Mouse (Mus musculus) gastrocnemius, postnatal 14 days (tissue): ENCODE measurements around the gene Dpy19l3. TPM values are rescaled to one million over a fixed set of nuclear protein-coding genes. Genes with fewer than 3 reads are reported as not detected.

Experiments used
- DNase-seq: peaks from one replicate; pipeline ENCODE4 v3.0.0; 2021; ENCODE audit warnings: mixed read lengths
- intact Hi-C: fragments of 180-260 bp; cut with DNase I; formaldehyde crosslinking; loops from one replicate; pipeline ENCODE4 v1.15.1; 2025; ENCODE audit warnings: low total_unique reads
- long read RNA-seq, 2 experiments: library from polyadenylated mRNA; stranded (forward); transcript quantifications; one replicate each; pipeline ENCODE4 v2.0.0; 2021
- total RNA-seq, 2 experiments: library from RNA; stranded (reverse); gene quantifications; 2 replicates each; pipeline ENCODE4 v1.2.3; 2021

Dpy19l3 gene
- total RNA-seq = 1 to 10 TPM; 7.1 to 9.0 TPM
- long read RNA-seq, experiment 1, partial matches to known transcripts = 0 of 1 reads
- long read RNA-seq, experiment 1, other reads (novel, unspliced or antisense) = 1 of 1 reads
- long read RNA-seq, experiment 2, partial matches to known transcripts = 1 of 2 reads
- long read RNA-seq, experiment 2, other reads (novel, unspliced or antisense) = 1 of 2 reads

DNA sequence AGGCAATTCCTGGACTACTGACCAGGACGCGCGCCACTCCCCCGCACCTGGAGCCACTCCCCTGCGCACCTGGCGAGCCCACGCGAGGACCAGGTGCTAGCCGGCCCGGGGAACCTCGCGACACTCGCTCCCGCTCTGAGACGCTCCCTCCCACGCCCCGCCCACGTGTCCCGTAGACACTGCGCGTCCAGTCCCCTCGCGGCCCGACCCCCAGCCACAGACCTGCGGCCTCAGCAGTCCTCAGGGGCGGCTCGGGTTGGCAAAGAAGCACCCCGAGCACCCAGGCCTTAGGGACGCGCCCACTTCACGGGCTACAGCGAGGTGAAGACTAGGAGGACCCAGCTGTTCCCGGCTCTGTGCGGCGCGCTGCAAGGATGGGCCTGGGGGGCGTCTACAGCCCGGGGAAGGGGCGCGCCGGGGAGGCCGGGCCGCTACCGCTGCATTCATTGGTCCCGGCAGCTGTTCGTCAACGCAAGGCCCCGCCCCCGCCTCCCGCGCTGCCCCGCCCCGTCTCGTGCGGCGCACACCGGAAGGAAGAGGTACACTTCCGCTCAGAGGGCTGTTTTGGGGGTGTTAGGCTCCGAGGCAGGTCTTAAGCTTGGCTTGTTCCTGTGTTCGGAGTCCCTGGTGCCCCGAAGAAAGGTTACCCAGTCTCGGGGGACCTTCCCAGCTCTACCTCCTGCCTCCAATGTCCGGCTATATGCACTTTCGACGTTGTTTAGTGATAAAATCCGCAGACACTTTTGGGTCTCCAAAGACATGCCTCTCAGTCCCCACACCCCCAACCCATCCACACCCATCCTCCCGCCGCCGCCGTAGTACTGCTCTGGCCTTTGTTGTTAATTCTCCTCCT is at the start of gene Dpy19l3:
Dpy19l3 (minus strand) TSS at position 422 of the 853 bp plus-strand sequence.
- DNase-seq = peak; percentile 85
- intact Hi-C loops = no loop called here

DNA sequence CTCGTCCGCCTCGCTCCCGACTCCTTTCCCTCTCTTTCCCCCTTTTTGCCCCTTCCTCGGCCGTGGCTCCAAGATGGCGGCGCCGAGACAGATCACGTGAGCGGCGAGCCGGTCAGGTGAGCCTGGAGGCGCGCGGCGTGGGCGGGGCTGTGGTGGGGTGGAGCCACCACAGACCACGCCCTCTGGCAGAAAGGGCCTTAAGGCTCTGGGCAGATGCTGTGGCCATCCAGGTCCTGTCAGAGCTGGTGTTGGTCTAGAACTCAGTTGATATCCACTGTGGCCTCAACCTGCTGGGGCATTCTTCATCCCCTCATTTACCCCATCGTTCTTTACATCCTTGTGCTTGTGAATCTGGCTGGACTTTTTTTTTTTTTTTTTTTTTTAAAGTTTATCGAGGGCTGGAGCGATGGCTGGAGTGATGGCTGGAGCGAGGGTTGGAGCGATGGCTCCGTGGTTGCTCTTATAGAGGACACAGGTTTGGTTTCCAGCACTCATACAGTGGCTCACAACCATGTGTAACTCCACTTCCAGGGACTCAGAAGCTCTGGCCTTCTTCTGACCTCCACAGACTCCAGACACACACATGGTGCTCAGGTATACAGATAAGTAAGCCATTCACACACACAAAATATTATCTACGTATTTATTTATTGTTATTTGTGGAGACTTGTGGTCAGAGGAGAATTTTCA is 48.8 kb upstream of the Dpy19l3 start, which contains the start of gene Zfp507:
Zfp507 (minus strand) TSS at position 98 of the 690 bp plus-strand sequence.
- intact Hi-C loops = no loop called here
- DNase-seq = peak; percentile 90

DNA sequence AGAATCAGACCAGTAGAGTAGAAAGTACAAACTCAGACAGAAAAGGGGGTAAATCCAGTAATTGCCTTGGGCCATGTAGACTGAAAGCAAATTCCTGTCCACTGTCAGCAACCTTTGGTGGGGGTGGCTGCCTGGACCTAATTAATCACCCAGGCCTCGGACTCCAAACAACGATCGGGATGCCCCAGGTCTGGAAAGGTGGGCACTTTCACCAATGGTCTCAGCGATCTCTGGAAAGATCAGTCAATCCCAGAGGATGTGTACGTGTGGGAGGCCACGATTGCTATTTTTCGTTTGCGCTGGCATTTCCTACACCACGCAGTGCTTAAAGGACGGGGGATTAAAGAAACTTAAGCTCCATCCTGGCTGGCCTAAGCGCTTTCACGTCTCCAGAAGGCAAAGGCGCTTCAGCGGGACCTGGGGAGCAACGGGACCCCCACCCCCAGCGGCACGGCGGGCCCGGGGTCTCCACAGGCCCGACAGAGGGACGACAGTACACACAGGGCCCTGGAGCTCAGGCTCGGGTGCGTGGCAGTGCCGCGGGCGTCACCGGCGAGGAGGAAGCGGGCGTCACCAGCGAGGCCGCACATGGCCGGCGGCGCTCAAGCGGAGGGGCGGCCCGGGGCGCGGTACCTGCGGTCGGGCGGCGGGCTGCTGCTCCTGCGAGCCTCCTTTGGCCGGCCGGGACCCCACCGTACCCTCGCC is 48.1 kb upstream of the Dpy19l3 start:
- intact Hi-C loops = no loop called here
- no peak for DNase-seq

DNA sequence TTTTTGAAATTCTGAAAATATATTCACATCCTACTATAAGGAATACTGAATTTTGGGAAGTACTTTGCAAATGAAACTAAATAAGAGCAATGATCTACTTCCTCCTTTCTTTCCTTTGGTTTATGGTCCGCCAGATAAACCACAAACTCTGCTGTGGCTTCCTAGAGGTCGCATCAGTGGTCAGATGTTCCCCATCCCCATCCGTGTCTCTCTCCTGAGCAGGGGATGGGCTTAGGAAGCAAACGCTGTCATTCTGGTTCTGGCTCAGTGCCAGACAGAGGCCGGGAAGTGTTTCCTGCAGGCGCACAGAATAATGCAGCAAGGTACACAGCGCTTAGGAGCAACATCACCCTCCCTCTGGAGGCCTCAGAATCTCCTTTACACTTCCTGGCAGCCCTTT is 41.9 kb upstream of the Dpy19l3 start:
- intact Hi-C loops = no loop called here
- DNase-seq = no peak

GRCm38 (mm10) chr7:35794145-35794664 is 40.0 kb upstream of the Dpy19l3 start:
- DNase-seq = no peak
- intact Hi-C loops = no loop called here

DNA sequence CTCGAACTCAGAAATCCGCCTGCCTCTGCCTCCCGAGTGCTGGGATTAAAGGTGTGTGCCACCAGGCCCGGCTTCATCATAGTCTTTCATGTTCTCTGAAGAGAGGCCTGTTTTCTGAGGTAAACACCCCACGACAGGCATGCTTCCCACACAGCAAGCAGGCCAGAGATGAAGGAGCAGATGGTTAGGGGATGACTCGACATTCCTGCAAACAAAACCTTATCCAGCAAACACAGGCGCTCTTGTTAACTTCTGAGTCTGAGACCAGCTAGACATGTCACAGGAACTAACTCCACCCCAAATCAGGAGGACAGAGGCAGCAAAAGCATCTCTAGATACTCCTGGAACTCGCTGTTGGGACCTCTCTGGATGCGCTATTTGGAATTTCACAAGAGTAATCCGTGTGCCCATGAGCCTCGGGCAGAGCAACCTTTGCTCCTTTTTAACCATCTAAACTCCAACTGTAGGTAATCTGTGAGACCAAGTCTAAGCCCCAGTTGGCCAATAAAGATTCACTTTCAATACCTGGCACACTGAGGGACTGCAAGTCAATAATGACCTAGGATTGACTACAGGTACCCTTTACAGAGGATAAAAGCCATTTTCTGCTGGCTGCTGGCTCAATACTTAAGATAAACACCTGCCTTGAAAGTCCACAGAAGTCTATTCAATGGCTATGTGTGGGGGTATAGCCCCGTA is 38.0 kb upstream of the Dpy19l3 start:
- intact Hi-C loops = no loop called here
- DNase-seq = no peak

DNA sequence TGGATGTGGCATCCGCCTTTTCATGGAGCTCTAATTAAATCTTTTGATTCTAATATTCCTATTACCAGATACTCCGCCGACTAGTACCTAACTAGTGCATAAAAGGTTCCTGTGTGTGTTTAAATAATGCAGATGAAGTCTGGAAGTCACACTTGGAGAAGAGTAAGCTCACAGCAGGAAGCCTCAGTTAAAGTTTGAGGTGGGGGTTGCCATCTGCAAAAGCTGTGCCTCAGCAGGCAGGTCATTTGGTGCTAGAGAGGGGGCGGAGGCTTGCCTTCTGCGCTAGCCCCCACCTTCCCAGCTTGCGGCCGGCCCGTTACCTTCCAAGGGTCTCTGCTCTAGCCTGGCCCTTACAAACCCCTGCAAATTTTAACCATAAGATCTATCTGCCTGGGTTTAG is 36.7 kb upstream of the Dpy19l3 start:
- DNase-seq = no peak
- intact Hi-C loops = no loop called here

- intact Hi-C loops = no loop called here
- peak; percentile 11 for DNase-seq
These were observed 35.9 kb upstream of the Dpy19l3 start for GRCm38 (mm10) chr7:35790201-35790600.

DNA sequence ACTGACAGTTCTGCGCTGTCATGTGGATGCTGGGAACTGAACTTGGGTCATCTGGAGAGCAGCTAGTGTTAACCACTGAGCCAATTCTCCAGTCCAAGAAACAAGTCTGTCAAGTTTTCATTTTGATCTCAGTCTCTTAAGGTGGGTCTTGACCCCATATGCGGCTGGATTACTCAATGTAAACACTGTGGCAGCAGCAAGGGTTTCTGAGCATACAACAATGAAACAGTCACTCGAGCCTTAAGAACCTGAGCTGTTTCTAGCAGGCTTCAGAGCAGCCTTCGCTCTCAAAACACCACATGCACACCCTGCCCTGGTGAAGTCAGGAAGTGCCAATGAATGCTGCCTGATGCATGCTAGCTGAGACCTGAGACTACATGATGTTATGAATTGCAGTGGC is 31.3 kb upstream of the Dpy19l3 start:
- no peak for DNase-seq
- intact Hi-C loops = no loop called here

DNA sequence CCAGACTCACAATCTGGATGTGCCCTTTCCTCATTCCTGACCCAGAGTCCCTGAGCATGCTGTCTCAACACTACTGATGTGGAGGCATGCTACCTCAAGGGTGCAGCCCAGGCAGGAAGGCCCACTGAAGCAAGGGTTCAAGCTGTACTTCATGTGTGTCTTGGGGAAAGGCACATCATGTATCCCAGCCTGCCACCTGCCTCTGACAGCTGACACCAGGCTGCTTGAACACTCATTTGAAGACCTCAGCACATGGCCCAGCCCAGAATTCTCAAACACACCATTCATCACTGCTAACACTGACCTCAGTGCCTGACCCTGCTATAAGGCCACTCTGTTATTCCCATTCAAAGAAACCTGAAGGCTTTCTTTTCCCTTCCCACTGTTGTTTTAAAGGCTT is 28.0 kb upstream of the Dpy19l3 start:
- DNase-seq = no peak
- intact Hi-C loops = no loop called here

DNA sequence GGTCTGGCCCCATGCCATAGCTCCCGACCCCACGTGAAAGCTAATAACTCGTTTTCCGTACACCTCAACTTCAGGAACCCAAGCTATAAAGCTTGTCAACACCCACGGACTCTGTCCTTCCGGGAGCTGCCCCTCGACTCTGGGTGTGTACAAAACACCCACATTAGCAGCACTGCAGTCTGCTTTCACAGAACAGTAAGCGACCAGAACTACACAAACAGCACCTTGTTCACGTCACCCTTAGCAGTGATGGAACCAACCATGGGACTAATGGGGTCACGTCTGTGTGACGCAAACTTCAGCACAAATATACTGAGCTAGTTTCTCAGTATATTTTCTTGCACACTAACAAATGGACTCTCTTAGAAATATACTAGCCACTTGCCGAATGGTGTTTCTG is 19.9 kb upstream of the Dpy19l3 start:
- intact Hi-C loops = no loop called here
- no peak for DNase-seq

- intact Hi-C loops = no loop called here
- no peak for DNase-seq
These were observed 18.1 kb upstream of the Dpy19l3 start for GRCm38 (mm10) chr7:35772347-35772746.

DNA sequence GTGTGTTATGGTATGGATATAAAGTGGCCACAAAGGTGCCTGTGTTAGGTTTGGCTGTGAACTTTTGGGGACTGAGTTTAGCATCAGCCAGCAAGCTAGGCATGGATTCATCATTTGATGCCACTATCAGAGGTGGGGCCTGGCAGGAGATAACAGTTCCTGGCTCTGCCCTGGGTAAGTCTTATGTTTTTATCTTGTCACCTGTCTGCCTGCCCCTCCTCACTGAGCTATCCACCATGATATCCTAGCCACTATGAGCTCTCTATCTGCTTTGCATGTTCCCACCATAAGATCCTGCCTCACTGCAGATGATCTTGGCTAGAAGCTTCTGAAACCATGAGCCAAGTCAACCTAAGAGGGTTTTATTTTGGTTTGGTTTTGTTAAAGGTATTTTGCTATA is 16.9 kb upstream of the Dpy19l3 start:
- DNase-seq = no peak
- intact Hi-C loops = no loop called here

DNA sequence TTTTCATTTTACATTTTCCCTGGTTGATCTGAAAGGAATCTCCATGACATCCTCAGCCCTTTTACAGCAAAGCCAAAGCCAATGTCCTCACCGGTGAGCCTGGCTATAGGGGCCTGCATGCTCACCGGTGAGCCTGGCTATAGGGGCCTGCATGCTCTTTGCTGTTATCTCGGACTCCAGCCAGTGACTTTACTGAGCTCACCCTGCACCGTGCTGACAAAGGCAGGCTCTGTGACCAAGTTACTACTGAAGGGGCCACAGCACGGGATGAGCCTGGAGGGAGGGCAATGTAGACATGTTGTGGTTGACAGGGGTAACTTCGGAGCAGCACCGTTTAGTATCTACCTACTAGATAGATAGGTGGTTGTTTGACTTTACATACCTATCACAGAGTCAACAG is 15.9 kb upstream of the Dpy19l3 start:
- no peak for DNase-seq
- intact Hi-C loops = no loop called here

GRCm38 (mm10) chr7:35764461-35764860 is 10.2 kb upstream of the Dpy19l3 start:
- DNase-seq = no peak
- intact Hi-C loops = no loop called here

DNA sequence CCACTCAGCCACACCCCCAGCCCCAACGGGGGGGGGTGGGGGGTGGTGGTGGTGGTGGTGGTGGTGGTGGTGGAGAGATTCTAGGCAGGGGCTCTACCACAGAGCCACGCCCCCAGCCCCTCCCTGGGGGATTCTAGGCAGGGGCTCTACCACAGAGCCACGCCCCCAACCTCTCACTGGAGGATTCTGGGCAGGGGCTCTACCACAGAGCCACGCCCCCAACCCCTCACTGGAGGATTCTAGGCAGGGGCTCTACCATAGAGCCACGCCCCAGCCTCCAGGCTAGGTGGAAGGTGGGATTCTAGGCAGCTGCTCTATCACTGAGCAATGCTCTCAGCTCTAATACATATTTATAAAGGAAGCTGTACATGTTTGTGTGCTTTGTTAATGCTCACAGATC is 7.5 kb upstream of the Dpy19l3 start:
- intact Hi-C loops = no loop called here
- no peak for DNase-seq

- intact Hi-C loops = no loop called here
- DNase-seq = no peak
These were observed 5.3 kb upstream of the Dpy19l3 start for GRCm38 (mm10) chr7:35759602-35760001.

DNA sequence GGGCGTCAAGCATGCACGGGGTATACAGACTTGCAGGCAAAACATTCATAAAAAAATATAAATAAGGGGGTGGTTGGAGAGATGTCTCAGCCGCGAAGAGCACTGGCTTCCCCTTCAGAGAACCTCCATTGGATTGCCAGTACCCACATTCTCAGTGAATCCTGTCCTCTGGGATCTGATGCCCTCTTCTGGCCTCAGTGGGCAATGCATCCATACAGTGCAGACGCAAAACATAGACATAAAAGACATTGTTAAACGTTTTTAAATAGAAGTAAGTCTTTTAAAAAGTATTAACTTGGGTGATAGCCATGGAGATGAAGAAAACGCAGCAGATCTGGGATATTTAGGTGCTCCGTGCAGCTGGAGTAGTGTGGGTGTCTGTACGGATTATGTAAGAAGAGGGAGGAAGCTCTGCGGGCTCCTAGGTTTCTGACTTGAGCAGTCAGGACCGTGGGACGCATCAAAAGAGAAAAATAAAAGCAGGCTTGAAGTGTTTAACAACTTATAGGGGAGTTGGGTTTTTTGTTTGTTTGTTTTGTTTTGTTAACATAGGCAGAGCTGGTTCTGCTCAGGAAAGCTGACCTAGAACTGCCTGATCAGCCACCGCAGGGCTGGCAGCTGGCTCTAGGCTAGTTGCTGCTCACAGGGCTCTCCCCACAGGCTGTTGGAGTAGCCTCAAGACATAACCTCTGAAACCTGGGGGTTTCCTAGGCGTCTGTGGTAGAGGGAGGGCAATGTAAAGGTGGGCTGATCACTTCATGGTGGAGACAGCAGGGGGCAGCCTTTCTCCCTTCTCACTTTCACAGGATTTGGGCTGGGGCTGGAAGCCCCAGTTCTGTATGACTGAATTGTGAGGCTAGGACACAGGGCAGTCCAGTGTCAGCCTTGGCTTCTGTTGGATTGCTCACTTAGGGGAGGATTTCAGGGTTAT is 2.5 kb upstream of the Dpy19l3 start:
- no peak for DNase-seq
- intact Hi-C loops = no loop called here
